Mouse (Mus musculus): ENCODE results near the gene Ubp1.

DNA sequence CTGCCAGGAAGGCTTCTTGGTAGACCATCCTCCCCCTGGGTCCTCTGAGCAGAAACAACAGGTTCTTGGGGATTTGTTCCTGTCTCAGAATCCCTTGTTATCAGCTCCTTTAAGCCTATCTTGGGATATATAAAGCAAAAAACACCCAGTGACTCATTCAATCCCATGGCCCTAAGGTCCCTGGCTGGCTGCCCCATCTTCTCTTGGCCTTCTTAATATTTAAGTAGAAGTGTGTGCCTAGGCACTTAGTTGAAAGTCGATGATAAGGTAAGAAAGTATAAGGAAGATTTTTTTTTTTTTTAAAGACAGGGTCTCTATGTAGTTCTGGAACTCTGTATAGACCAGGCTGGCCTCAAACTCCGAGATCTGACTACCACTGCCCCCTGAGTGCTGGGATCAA, 51.7 kb downstream of the Ubp1 start:
- TF ChIP-seq MAX (IDR thresholded peaks at IDR 0.05) (no peak), CTCF (IDR thresholded peaks at IDR 0.05; ENCODE audit: control insufficient read depth, insufficient read depth, insufficient read length) (no peak), CEBPB (IDR thresholded peaks at IDR 0.05; ENCODE audit: low read depth) (no peak), MYOD1 (IDR thresholded peaks at IDR 0.05; ENCODE audit: control insufficient read depth, insufficient read length, low read depth) (no peak), USF1 (IDR thresholded peaks at IDR 0.05; ENCODE audit: low read depth) (no peak)
